Mouse (Mus musculus): ENCODE results near the gene Wfdc9.

- TF ChIP-seq CTCF (IDR thresholded peaks at IDR 0.05; ENCODE audit: insufficient read depth, low read length) (no peak), POLR2A (IDR thresholded peaks at IDR 0.05; ENCODE audit: borderline replicate concordance, extremely low read depth, low read depth, low read length) (no peak)
These were observed 47.9 kb upstream of the Wfdc9 start for GRCm38 (mm10) chr2:164704235-164704634.

Data from lung, adult 2 months (tissue).